Comparison of ENCODE assay signal across 10 mouse cellular contexts in genomic region chr16:20424226-20424663, GRCm38 (mm10). TPM values are rescaled to one million over a fixed set of nuclear protein-coding genes. Genes with fewer than 3 reads are reported as not detected.
DNase-seq lines count a peak whose midpoint lies in the region; ATAC-seq and TF ChIP-seq lines count a peak whose summit lies in the region.
"Had no signal": no experiment of that assay in that cellular context is flagged by ENCODE, and none has a peak within 500 bp of the region (broad histone marks: within the 10 kb centered on the region; RNA-seq: fewer than 3 reads in every experiment).

No protein-coding gene starts in this region.

- no peaks in the 10 kb centered on the region for H3K27me3 ChIP-seq in hindbrain, embryonic 14.5 days (ENCODE audit: control insufficient read depth, insufficient read depth, low read length)
- no peaks in the 10 kb centered on the region for H3K27me3 ChIP-seq in hindbrain, embryonic 10.5 days (ENCODE audit: insufficient read depth, poor library complexity, severe bottlenecking)
- H3K27me3 ChIP-seq in MEL (ENCODE audit: control insufficient read depth in 1 of 2, insufficient read depth in 2 of 2, low read length in 2 of 2), result no peaks in the 10 kb centered on the region
- no peaks in the 10 kb centered on the region for H3K27me3 ChIP-seq in liver, postnatal 0 days (ENCODE audit: insufficient read depth, low read length)
- H3K27me3 ChIP-seq in kidney, embryonic 14.5 days (ENCODE audit: control insufficient read depth, insufficient read depth, low read length), result no peaks in the 10 kb centered on the region

- TF ChIP-seq EP300 in MEL (IDR thresholded peaks at IDR 0.05; ENCODE audit: low read depth in 1 of 2, low read length in 2 of 2), result peak; percentile 85 to 91
- TF ChIP-seq EP300 in liver, postnatal 0 days (IDR thresholded peaks at IDR 0.05; ENCODE audit: low read depth), result peak; percentile 81

- H3K4me1 ChIP-seq in hindbrain, embryonic 14.5 days (replicated peaks; ENCODE audit: control insufficient read depth, insufficient read depth, low read length), result peaks cover 23% of the 10 kb centered on the region
- peaks cover 19% of the 10 kb centered on the region for H3K4me1 ChIP-seq in hindbrain, embryonic 10.5 days (replicated peaks)
- peaks cover 5 to 14% of the 10 kb centered on the region in 2 experiments; a peak in 3 of 4 replicates for H3K4me1 ChIP-seq in MEL (ENCODE audit: control insufficient read depth in 1 of 2, insufficient read depth in 2 of 2, low read length in 2 of 2)
- H3K4me1 ChIP-seq in liver, postnatal 0 days (ENCODE audit: insufficient read depth), result peaks cover 13% of the 10 kb centered on the region
- peaks cover 7% of the 10 kb centered on the region for H3K4me1 ChIP-seq in kidney, embryonic 14.5 days (ENCODE audit: control insufficient read depth, insufficient read depth, low read length)

- no peak for TF ChIP-seq RAD21 in MEL (IDR thresholded peaks at IDR 0.05; ENCODE audit: low read depth, low read length)

- peaks cover 7% of the 10 kb centered on the region for H3K79me2 ChIP-seq in MEL (ENCODE audit: control insufficient read depth, insufficient read depth, low read length, poor library complexity)

- no peak for TF ChIP-seq POLR2A in MEL (IDR thresholded peaks at IDR 0.05; ENCODE audit: control insufficient read depth in 1 of 2, insufficient read depth in 1 of 2, low read depth in 1 of 2, low read length in 2 of 2, poor library complexity in 1 of 2)

- no peak for ATAC-seq in hindbrain, embryonic 14.5 days (ENCODE audit: low FRiP score)
- ATAC-seq in liver, postnatal 0 days, result no peak
- no peak for ATAC-seq in kidney, embryonic 14.5 days (ENCODE audit: low FRiP score, low TSS enrichment)

- intact Hi-C loops in left cerebral cortex, postnatal 14 days (cut with DNase I), result no loop called here

- peaks cover 27% of the 10 kb centered on the region for H3K36me3 ChIP-seq in hindbrain, embryonic 14.5 days (replicated peaks; ENCODE audit: control insufficient read depth, insufficient read depth)
- H3K36me3 ChIP-seq in hindbrain, embryonic 10.5 days, result peaks cover 28% of the 10 kb centered on the region
- H3K36me3 ChIP-seq in MEL (ENCODE audit: control insufficient read depth in 1 of 2, insufficient read depth in 2 of 2, low read length in 2 of 2), result peaks cover 0 to 17% of the 10 kb centered on the region in 2 experiments; a peak in 2 of 4 replicates
- no peaks in the 10 kb centered on the region; the same call in 1 of the 2 replicates for H3K36me3 ChIP-seq in liver, postnatal 0 days (replicated peaks; ENCODE audit: insufficient read depth, low read length)
- H3K36me3 ChIP-seq in kidney, embryonic 14.5 days (ENCODE audit: control insufficient read depth, insufficient read depth, low read length), result peaks cover 6% of the 10 kb centered on the region; the same call in 1 of the 2 replicates

- no peaks in the 10 kb centered on the region for H3K9me3 ChIP-seq in hindbrain, embryonic 14.5 days (ENCODE audit: control insufficient read depth, low read length)
- no peaks in the 10 kb centered on the region for H3K9me3 ChIP-seq in hindbrain, embryonic 10.5 days
- no peaks in the 10 kb centered on the region for H3K9me3 ChIP-seq in MEL (replicated peaks; ENCODE audit: insufficient read depth, low read length)
- no peaks in the 10 kb centered on the region for H3K9me3 ChIP-seq in liver, postnatal 0 days (ENCODE audit: low read length)
- no peaks in the 10 kb centered on the region for H3K9me3 ChIP-seq in kidney, embryonic 14.5 days (ENCODE audit: control insufficient read depth, low read length)

- H3K4me2 ChIP-seq in hindbrain, embryonic 14.5 days (replicated peaks), result peak overlapping the region; percentile 78
- H3K4me2 ChIP-seq in liver, postnatal 0 days (ENCODE audit: low read depth, low read length), result peak overlapping the region; percentile 93
- H3K4me2 ChIP-seq in kidney, embryonic 14.5 days (replicated peaks; ENCODE audit: low read depth, low read length), result no peak overlapping the region

- H3K4me3 ChIP-seq in hindbrain, embryonic 14.5 days (replicated peaks; ENCODE audit: low read length), result no peak overlapping the region
- H3K4me3 ChIP-seq in hindbrain, embryonic 10.5 days, result no peak overlapping the region
- H3K4me3 ChIP-seq in MEL (ENCODE audit: control insufficient read depth in 1 of 2, insufficient read depth in 1 of 2, low read depth in 2 of 2, low read length in 2 of 2), result peak overlapping the region; percentile 68 to 70
- peak overlapping the region; percentile 69 for H3K4me3 ChIP-seq in liver, postnatal 0 days (ENCODE audit: low read depth, low read length)
- no peak overlapping the region for H3K4me3 ChIP-seq in kidney, embryonic 14.5 days (ENCODE audit: low read length)

- TF ChIP-seq CTCF in MEL (IDR thresholded peaks at IDR 0.05 in 2 of 3, conservative IDR thresholded peaks at IDR 0.05 in 1 of 3; ENCODE audit: control insufficient read depth in 1 of 3, insufficient read depth in 1 of 3, low read depth in 2 of 3, low read length in 3 of 3, poor library complexity in 1 of 3, severe bottlenecking in 1 of 3), result no peak
- TF ChIP-seq CTCF in liver, postnatal 0 days (IDR thresholded peaks at IDR 0.05; ENCODE audit: low read depth), result no peak

- no peak for DNase-seq in hindbrain, embryonic 14.5 days (ENCODE audit: low spot score)
- DNase-seq in hindbrain, embryonic 10.5 days (ENCODE audit: low spot score), result no peak
- peak; percentile 87 for DNase-seq in MEL (ENCODE audit: low read depth, low spot score)
- peak; percentile 64 for DNase-seq in heart, adult 8-10 months (ENCODE audit: low spot score)
- peak; percentile 18 for DNase-seq in liver, postnatal 0 days
- no peak for DNase-seq in urinary bladder, adult 2 months (ENCODE audit: low spot score)
- DNase-seq in left cerebral cortex, postnatal 14 days (ENCODE audit: low spot score in 2 of 2), result no peak
- DNase-seq: embryo, embryonic 11 days; kidney, postnatal 10 days had no signal

- no peak overlapping the region for H3K27ac ChIP-seq in hindbrain, embryonic 14.5 days
- H3K27ac ChIP-seq in hindbrain, embryonic 10.5 days, result no peak overlapping the region
- peak overlapping the region; percentile 93 for H3K27ac ChIP-seq in MEL (ENCODE audit: control insufficient read depth, low read depth, low read length)
- peak overlapping the region; percentile 58 for H3K27ac ChIP-seq in liver, postnatal 0 days (ENCODE audit: low read depth)
- H3K27ac ChIP-seq in kidney, embryonic 14.5 days (ENCODE audit: low read depth, low read length), result no peak overlapping the region

- no peak overlapping the region for H3K9ac ChIP-seq in hindbrain, embryonic 14.5 days
- peak overlapping the region; percentile 60 for H3K9ac ChIP-seq in MEL (ENCODE audit: control insufficient read depth, low read depth, low read length, poor library complexity, severe bottlenecking)
- peak overlapping the region; percentile 26 for H3K9ac ChIP-seq in liver, postnatal 0 days (replicated peaks)
- H3K9ac ChIP-seq in kidney, embryonic 14.5 days (ENCODE audit: low read depth, low read length), result no peak overlapping the region

- 93% methylated on average over 7 of the region's 7 CpGs for WGBS in hindbrain, embryonic 14.5 days
- 89% methylated on average over 7 of the region's 7 CpGs for WGBS in hindbrain, embryonic 10.5 days
- WGBS in liver, postnatal 0 days (ENCODE audit: insufficient replicate concordance), result 41% methylated on average over 7 of the region's 7 CpGs
- 85% methylated on average over 7 of the region's 7 CpGs for WGBS in kidney, embryonic 14.5 days

TF ChIP-seq in MEL, 35 proteins besides CTCF, POLR2A, EP300 and RAD21:
- TF ChIP-seq MXI1 (IDR thresholded peaks at IDR 0.05; ENCODE audit: low read depth, low read length), result peak; percentile 52
- no peak; the same call in 1 of the 2 replicates for TF ChIP-seq BHLHE40 (IDR thresholded peaks at IDR 0.05; ENCODE audit: borderline replicate concordance, low read depth, low read length)
- peak; percentile 62 for TF ChIP-seq TCF12 (IDR thresholded peaks at IDR 0.05; ENCODE audit: low read depth, low read length)
- TF ChIP-seq USF2 (IDR thresholded peaks at IDR 0.05; ENCODE audit: borderline replicate concordance in 1 of 2, insufficient read depth in 1 of 2, low read depth in 1 of 2, low read length in 2 of 2), result no peak
- no peak for TF ChIP-seq UBTF (IDR thresholded peaks at IDR 0.05; ENCODE audit: borderline replicate concordance, insufficient read depth, low read depth, low read length)
- TF ChIP-seq ETS1 (IDR thresholded peaks at IDR 0.05; ENCODE audit: low read depth, low read length), result peak; percentile 95
- no peak for TF ChIP-seq MAZ (IDR thresholded peaks at IDR 0.05; ENCODE audit: low read depth, low read length)
- peak; percentile 79; the same call in 1 of the 2 replicates for TF ChIP-seq MYB (IDR thresholded peaks at IDR 0.05; ENCODE audit: low read depth, low read length)
- TF ChIP-seq ZMIZ1 (IDR thresholded peaks at IDR 0.05; ENCODE audit: low read depth, low read length), result no peak
- peak; percentile 96 for TF ChIP-seq SIN3A (IDR thresholded peaks at IDR 0.05; ENCODE audit: low read length)
- peak; percentile 88 for TF ChIP-seq GATA1 (IDR thresholded peaks at IDR 0.05; ENCODE audit: low read depth, low read length)
- TF ChIP-seq TAL1 (IDR thresholded peaks at IDR 0.05; ENCODE audit: low read length), result peak; percentile 71
- TF ChIP-seq MEF2A (IDR thresholded peaks at IDR 0.05; ENCODE audit: extremely low read depth, insufficient replicate concordance, low read depth, low read length, poor library complexity, severe bottlenecking), result peak; percentile 78; the same call in 1 of the 2 replicates
- TF ChIP-seq MAFK (IDR thresholded peaks at IDR 0.05; ENCODE audit: borderline replicate concordance, low read depth, low read length), result peak; percentile 99
- TF ChIP-seq RCOR1 (IDR thresholded peaks at IDR 0.05; ENCODE audit: low read depth, low read length), result 0 out of 2 replicates have a peak, but pooled peaks have one; percentile 46
- TF ChIP-seq ZNF384 (IDR thresholded peaks at IDR 0.05; ENCODE audit: low read depth, low read length), result 0 out of 2 replicates have a peak, but pooled peaks have one; percentile 35
- TF ChIP-seq HCFC1 (IDR thresholded peaks at IDR 0.05; ENCODE audit: low read depth, low read length), result 0 out of 2 replicates have a peak, but pooled peaks have one; percentile 12

RNA-seq across cellular contexts. Expression of gene Abcc5, which starts 1.9 kb away (rescaled TPM):
- 127 and 136 TPM in 2 replicates for polyA plus RNA-seq in hindbrain, embryonic 14.5 days (2014; fragmentation: Nextera tagmentation; extraction: Ambion mirVana)
- 63.6 and 65.8 TPM in 2 replicates for polyA plus RNA-seq in hindbrain, embryonic 10.5 days (2016; fragmentation: Nextera tagmentation; extraction: Ambion mirVana)
- 16.4 and 17.6 TPM in 2 replicates for total RNA-seq in MEL (2012; rRNA removed)
- 10 to 100 TPM in 1 of 2 experiments, not detected in 1; 31.7 TPM for polyA plus RNA-seq in MEL (2012; ENCODE audit: insufficient read depth in 1 of 2, insufficient read length in 2 of 2, low read depth in 1 of 2, low replicate concordance in 2 of 2, missing spikeins in 1 of 2)
- 10 to 100 TPM; 26.5 to 31.1 (median 27.8) TPM for total RNA-seq in heart, adult 8-10 months (2022)
- polyA plus RNA-seq in liver, postnatal 0 days (2015; fragmentation: Nextera tagmentation; extraction: Ambion mirVana), result 9.0 and 9.5 TPM in 2 replicates
- polyA plus RNA-seq in urinary bladder, adult 2 months (2012; rRNA removed), result 128 and 170 TPM in 2 replicates
- 37.3 and 64.0 TPM in 2 replicates for polyA plus RNA-seq in kidney, embryonic 14.5 days (2014; fragmentation: Nextera tagmentation; extraction: Ambion mirVana)
- total RNA-seq in left cerebral cortex, postnatal 14 days (2021), result 100 to 1,000 TPM; 188 to 198 TPM

Comparison
In these comparisons a context has a peak if more than half of its experiments do, and no peak if none do; other contexts are left out.
1. DNase-seq: peak in MEL (single experiment), heart, adult 8-10 months (single experiment) and liver, postnatal 0 days (single experiment); none in hindbrain, embryonic 14.5 days (single experiment), hindbrain, embryonic 10.5 days (single experiment), urinary bladder, adult 2 months (single experiment) and left cerebral cortex, postnatal 14 days (0 of 2).
2. H3K27ac ChIP-seq: peak in MEL (single experiment) and liver, postnatal 0 days (single experiment); none in hindbrain, embryonic 14.5 days (single experiment), hindbrain, embryonic 10.5 days (single experiment) and kidney, embryonic 14.5 days (single experiment).
3. H3K4me3 ChIP-seq: peak in MEL (2 of 2) and liver, postnatal 0 days (single experiment); none in hindbrain, embryonic 14.5 days (single experiment), hindbrain, embryonic 10.5 days (single experiment) and kidney, embryonic 14.5 days (single experiment).
4. H3K9ac ChIP-seq: peak in MEL (single experiment) and liver, postnatal 0 days (single experiment); none in hindbrain, embryonic 14.5 days (single experiment) and kidney, embryonic 14.5 days (single experiment).